Mouse (Mus musculus): ENCODE measurements around the gene Tmem164. TPM values are rescaled to one million over a fixed set of nuclear protein-coding genes. Genes with fewer than 3 reads are reported as not detected.

Gene Tmem164
- total and polyA plus RNA-seq, 2 experiments from 2014 or later = 15.8 to 38.2 TPM

- TF ChIP-seq CTCF (IDR thresholded peaks at IDR 0.05) = no peak
- no peaks in the 10 kb centered on the region for H3K4me1 ChIP-seq (ENCODE audit: insufficient read depth, low read length)
- no peak overlapping the region for H3K4me3 ChIP-seq (ENCODE audit: low read depth, low read length)
- no peaks in the 10 kb centered on the region for H3K36me3 ChIP-seq (ENCODE audit: insufficient read depth, low read length)
- no peak for DNase-seq (ENCODE audit: low spot score)
- no peak overlapping the region for H3K9ac ChIP-seq (replicated peaks; ENCODE audit: low read length, poor library complexity, severe bottlenecking)
- WGBS = 77% methylated on average over 3 of the region's 3 CpGs
- no peak overlapping the region for H3K4me2 ChIP-seq (ENCODE audit: low read depth, low read length, poor library complexity, severe bottlenecking)
- H3K9me3 ChIP-seq (ENCODE audit: low read length) = no peaks in the 10 kb centered on the region
- no peak for ATAC-seq (ENCODE audit: low FRiP score)
- peaks cover 7% of the 10 kb centered on the region; the same call in 1 of the 2 replicates for H3K27me3 ChIP-seq (ENCODE audit: insufficient read depth, low read length)
- no peak overlapping the region for H3K27ac ChIP-seq (ENCODE audit: low read depth, low read length)
Measured at GRCm38 (mm10) chrX:142694856-142695255, 13.7 kb downstream of the Tmem164 start.

- no peak overlapping the region for H3K27ac ChIP-seq (ENCODE audit: low read depth, low read length)
- no peak overlapping the region for H3K9ac ChIP-seq (replicated peaks; ENCODE audit: low read length, poor library complexity, severe bottlenecking)
- H3K4me2 ChIP-seq (ENCODE audit: low read depth, low read length, poor library complexity, severe bottlenecking) = no peak overlapping the region
- no peak overlapping the region for H3K4me3 ChIP-seq (ENCODE audit: low read depth, low read length)
- H3K27me3 ChIP-seq (ENCODE audit: insufficient read depth, low read length) = peaks cover 7% of the 10 kb centered on the region; the same call in 1 of the 2 replicates
- no peak for TF ChIP-seq CTCF (IDR thresholded peaks at IDR 0.05)
- DNase-seq (ENCODE audit: low spot score) (no peak), ATAC-seq (ENCODE audit: low FRiP score) (no peak)
- H3K9me3 ChIP-seq (ENCODE audit: low read length) = no peaks in the 10 kb centered on the region
- no peaks in the 10 kb centered on the region for H3K4me1 ChIP-seq (ENCODE audit: insufficient read depth, low read length)
- 73% methylated on average over 11 of the region's 11 CpGs for WGBS
- H3K36me3 ChIP-seq (ENCODE audit: insufficient read depth, low read length) = no peaks in the 10 kb centered on the region
Measured at GRCm38 (mm10) chrX:142696789-142697188, 15.6 kb downstream of the Tmem164 start.

- DNase-seq (ENCODE audit: low spot score) = no peak
- H3K4me2 ChIP-seq (ENCODE audit: low read depth, low read length, poor library complexity, severe bottlenecking) = no peak overlapping the region
- no peaks in the 10 kb centered on the region for H3K9me3 ChIP-seq (ENCODE audit: low read length)
- ATAC-seq (ENCODE audit: low FRiP score) = no peak
- no peak overlapping the region for H3K9ac ChIP-seq (replicated peaks; ENCODE audit: low read length, poor library complexity, severe bottlenecking)
- WGBS = 75% methylated on average over 5 of the region's 5 CpGs
- H3K27me3 ChIP-seq (ENCODE audit: insufficient read depth, low read length) = peaks cover 7% of the 10 kb centered on the region; the same call in 1 of the 2 replicates
- no peaks in the 10 kb centered on the region for H3K36me3 ChIP-seq (ENCODE audit: insufficient read depth, low read length)
- no peak overlapping the region for H3K4me3 ChIP-seq (ENCODE audit: low read depth, low read length)
- no peak for TF ChIP-seq CTCF (IDR thresholded peaks at IDR 0.05)
- H3K4me1 ChIP-seq (ENCODE audit: insufficient read depth, low read length) = no peaks in the 10 kb centered on the region
- H3K27ac ChIP-seq (ENCODE audit: low read depth, low read length) = no peak overlapping the region
Measured at GRCm38 (mm10) chrX:142697545-142698204, 16.5 kb downstream of the Tmem164 start.

GRCm38 (mm10) chrX:142698212-142698611 lies 17.0 kb downstream of the Tmem164 start:
- no peak overlapping the region for H3K4me2 ChIP-seq (ENCODE audit: low read depth, low read length, poor library complexity, severe bottlenecking)
- no peak for ATAC-seq (ENCODE audit: low FRiP score)
- no peak overlapping the region for H3K9ac ChIP-seq (replicated peaks; ENCODE audit: low read length, poor library complexity, severe bottlenecking)
- no peak for TF ChIP-seq CTCF (IDR thresholded peaks at IDR 0.05)
- H3K27ac ChIP-seq (ENCODE audit: low read depth, low read length) = no peak overlapping the region
- no peaks in the 10 kb centered on the region for H3K9me3 ChIP-seq (ENCODE audit: low read length)
- no peak overlapping the region for H3K4me3 ChIP-seq (ENCODE audit: low read depth, low read length)
- 85% methylated on average over 7 of the region's 7 CpGs for WGBS
- H3K4me1 ChIP-seq (ENCODE audit: insufficient read depth, low read length) = no peaks in the 10 kb centered on the region
- no peaks in the 10 kb centered on the region for H3K36me3 ChIP-seq (ENCODE audit: insufficient read depth, low read length)
- peaks cover 7% of the 10 kb centered on the region; the same call in 1 of the 2 replicates for H3K27me3 ChIP-seq (ENCODE audit: insufficient read depth, low read length)
- no peak for DNase-seq (ENCODE audit: low spot score)

- no peaks in the 10 kb centered on the region for H3K4me1 ChIP-seq (ENCODE audit: insufficient read depth, low read length)
- H3K9ac ChIP-seq (replicated peaks; ENCODE audit: low read length, poor library complexity, severe bottlenecking) = no peak overlapping the region
- no peak for DNase-seq (ENCODE audit: low spot score)
- WGBS = 75% methylated on average over 5 of the region's 5 CpGs
- ATAC-seq (ENCODE audit: low FRiP score) = no peak
- H3K4me3 ChIP-seq (ENCODE audit: low read depth, low read length) = no peak overlapping the region
- H3K27ac ChIP-seq (ENCODE audit: low read depth, low read length) = no peak overlapping the region
- no peaks in the 10 kb centered on the region for H3K9me3 ChIP-seq (ENCODE audit: low read length)
- no peak for TF ChIP-seq CTCF (IDR thresholded peaks at IDR 0.05)
- no peaks in the 10 kb centered on the region for H3K36me3 ChIP-seq (ENCODE audit: insufficient read depth, low read length)
- peaks cover 3% of the 10 kb centered on the region; the same call in 1 of the 2 replicates for H3K27me3 ChIP-seq (ENCODE audit: insufficient read depth, low read length)
- H3K4me2 ChIP-seq (ENCODE audit: low read depth, low read length, poor library complexity, severe bottlenecking) = no peak overlapping the region
Measured at GRCm38 (mm10) chrX:142702094-142702493, 20.9 kb downstream of the Tmem164 start.

- Histone ChIP-seq H3K9ac (replicated peaks; ENCODE audit: low read length, poor library complexity, severe bottlenecking) (no peak overlapping the region), H3K4me3 (ENCODE audit: low read depth, low read length) (no peak overlapping the region), H3K4me2 (ENCODE audit: low read depth, low read length, poor library complexity, severe bottlenecking) (no peak overlapping the region), H3K9me3 (ENCODE audit: low read length) (no peaks in the 10 kb centered on the region), H3K4me1 (ENCODE audit: insufficient read depth, low read length) (no peaks in the 10 kb centered on the region), H3K27me3 (ENCODE audit: insufficient read depth, low read length) (peaks cover 3% of the 10 kb centered on the region; the same call in 1 of the 2 replicates), H3K27ac (ENCODE audit: low read depth, low read length) (no peak overlapping the region), H3K36me3 (ENCODE audit: insufficient read depth, low read length) (no peaks in the 10 kb centered on the region)
- no peak for TF ChIP-seq CTCF (IDR thresholded peaks at IDR 0.05)
- DNase-seq (ENCODE audit: low spot score) (no peak), ATAC-seq (ENCODE audit: low FRiP score) (no peak)
- WGBS = 68% methylated on average over 3 of the region's 3 CpGs
Measured at GRCm38 (mm10) chrX:142702566-142702965, 21.4 kb downstream of the Tmem164 start.

Measured in midbrain, postnatal 0 days (tissue).